Mouse (Mus musculus): ENCODE data around the gene Fzr1.

DNA sequence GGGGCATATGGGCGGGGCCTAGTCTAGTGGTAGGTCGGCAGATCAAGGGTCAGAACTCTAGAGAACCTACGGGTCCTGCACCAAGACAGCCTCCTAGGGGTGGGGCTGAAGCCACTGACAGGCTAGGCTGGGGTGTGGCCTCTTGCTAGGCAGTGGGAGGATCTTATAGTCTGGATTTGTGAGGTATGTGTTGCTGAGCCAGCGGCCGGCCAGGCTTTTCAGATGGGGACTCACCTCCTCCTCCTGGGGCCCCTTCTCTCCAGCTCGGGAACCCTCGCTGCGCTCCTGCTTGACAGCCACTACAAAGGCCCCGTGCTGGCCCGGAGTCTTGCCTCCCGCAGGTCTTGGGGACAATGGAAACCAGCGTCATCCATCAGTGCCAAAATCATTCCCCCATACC, 29.2 kb downstream of the Fzr1 start:
- TF ChIP-seq CTCF (IDR thresholded peaks at IDR 0.05; ENCODE audit: borderline replicate concordance, insufficient read depth, low read depth, low read length) (no peak), POLR2A (IDR thresholded peaks at IDR 0.05; ENCODE audit: borderline replicate concordance, insufficient read depth, low read length) (no peak)

Measured in cerebellum, adult 2 months (tissue).